Mouse (Mus musculus) layer of hippocampus, adult 2 months (tissue): ENCODE measurements at regions not wholly inside any gene's neighbourhood (a gene's known extent, or its start where the extent isn't known, plus 50 kb on each side); places are given as distances from the start of the nearest gene placed in this dataset.

Source experiments
- DNase-seq, 2 experiments: peaks; one replicate each; pipeline ENCODE4 v3.0.0; 2022; ENCODE audit warnings: low spot score in 2 of 2
- H3K27ac ChIP-seq: fragments of 200-600 bp; 2 replicates; pipeline ENCODE4 v1.8.1; 2022
- H3K4me3 ChIP-seq: fragments of 200-600 bp; 2 replicates; pipeline ENCODE4 v1.8.1; 2022; ENCODE audit warnings: mild to moderate bottlenecking
- CTCF ChIP-seq: fragments of 200-600 bp; conservative IDR thresholded peaks from 2 replicates; pipeline ENCODE4 v1.8.1; 2022; ENCODE audit warnings: antibody characterized with exemption, mild to moderate bottlenecking, moderate library complexity

GRCm38 (mm10) chr15:56856057-56856456, 621.4 kb downstream of the Slc22a22 start:
- DNase-seq, result peak; percentile 7 to 60
- Histone ChIP-seq H3K4me3 (no peak overlapping the region), H3K27ac (no peak overlapping the region)
- peak; percentile 90 for TF ChIP-seq CTCF

GRCm38 (mm10) chr15:56853106-56853505, 624.3 kb downstream of the Slc22a22 start:
- no peak for TF ChIP-seq CTCF
- H3K4me3 ChIP-seq, result no peak overlapping the region
- H3K27ac ChIP-seq, result no peak overlapping the region
- DNase-seq, result no peak

GRCm38 (mm10) chr15:56847469-56848128, 629.8 kb downstream of the Slc22a22 start:
- no peak overlapping the region for H3K4me3 ChIP-seq
- no peak overlapping the region for H3K27ac ChIP-seq
- no peak for TF ChIP-seq CTCF
- no peak for DNase-seq

- Histone ChIP-seq H3K27ac (no peak overlapping the region), H3K4me3 (no peak overlapping the region)
- no peak for TF ChIP-seq CTCF
- no peak for DNase-seq
Measured at GRCm38 (mm10) chr15:56844574-56844973, 632.9 kb downstream of the Slc22a22 start.

- DNase-seq, result no peak
- Histone ChIP-seq H3K27ac (no peak overlapping the region), H3K4me3 (no peak overlapping the region)
- no peak for TF ChIP-seq CTCF
Measured at GRCm38 (mm10) chr15:56841516-56841915, 635.9 kb downstream of the Slc22a22 start.

GRCm38 (mm10) chr15:56837292-56837691, 640.1 kb downstream of the Slc22a22 start:
- no peak overlapping the region for H3K4me3 ChIP-seq
- no peak for DNase-seq
- no peak for TF ChIP-seq CTCF

GRCm38 (mm10) chr15:56834621-56835020, 642.8 kb downstream of the Slc22a22 start:
- no peak for TF ChIP-seq CTCF
- Histone ChIP-seq H3K27ac (no peak overlapping the region), H3K4me3 (no peak overlapping the region)
- no peak for DNase-seq

More at GRCm38 (mm10) chr15:56837292-56837691, 640.1 kb downstream of the Slc22a22 start:
- H3K27ac ChIP-seq, result no peak overlapping the region

- Histone ChIP-seq H3K4me3 (no peak overlapping the region), H3K27ac (no peak overlapping the region)
- no peak for TF ChIP-seq CTCF
- DNase-seq, result no peak
Measured at GRCm38 (mm10) chr15:56832666-56833065, 644.8 kb downstream of the Slc22a22 start.

- no peak for DNase-seq
- TF ChIP-seq CTCF, result no peak
- H3K4me3 ChIP-seq, result no peak overlapping the region
- H3K27ac ChIP-seq, result no peak overlapping the region
Measured at GRCm38 (mm10) chr15:56820977-56821579, 656.3 kb downstream of the Slc22a22 start.

- no peak for TF ChIP-seq CTCF
- no peak for DNase-seq
- Histone ChIP-seq H3K4me3 (no peak overlapping the region), H3K27ac (no peak overlapping the region)
Measured at GRCm38 (mm10) chr15:56820256-56820976, 657.0 kb downstream of the Slc22a22 start.

- TF ChIP-seq CTCF, result no peak
- DNase-seq, result no peak
- H3K4me3 ChIP-seq, result no peak overlapping the region
- H3K27ac ChIP-seq, result no peak overlapping the region
Measured at GRCm38 (mm10) chr15:56818158-56818690, 659.2 kb downstream of the Slc22a22 start.

- no peak for DNase-seq
- no peak for TF ChIP-seq CTCF
- Histone ChIP-seq H3K4me3 (no peak overlapping the region), H3K27ac (no peak overlapping the region)
Measured at GRCm38 (mm10) chr15:56817204-56818157, 659.9 kb downstream of the Slc22a22 start.
